Mouse (Mus musculus) brain, embryonic 18.5 days (tissue): Measurements from ENCODE around the gene Meis2.

Experiments used
- DNase-seq: peaks from one replicate; pipeline ENCODE4 v3.0.0-alpha.2; 2012; ENCODE audit warnings: low read depth, low spot score

Meis2 gene

DNA sequence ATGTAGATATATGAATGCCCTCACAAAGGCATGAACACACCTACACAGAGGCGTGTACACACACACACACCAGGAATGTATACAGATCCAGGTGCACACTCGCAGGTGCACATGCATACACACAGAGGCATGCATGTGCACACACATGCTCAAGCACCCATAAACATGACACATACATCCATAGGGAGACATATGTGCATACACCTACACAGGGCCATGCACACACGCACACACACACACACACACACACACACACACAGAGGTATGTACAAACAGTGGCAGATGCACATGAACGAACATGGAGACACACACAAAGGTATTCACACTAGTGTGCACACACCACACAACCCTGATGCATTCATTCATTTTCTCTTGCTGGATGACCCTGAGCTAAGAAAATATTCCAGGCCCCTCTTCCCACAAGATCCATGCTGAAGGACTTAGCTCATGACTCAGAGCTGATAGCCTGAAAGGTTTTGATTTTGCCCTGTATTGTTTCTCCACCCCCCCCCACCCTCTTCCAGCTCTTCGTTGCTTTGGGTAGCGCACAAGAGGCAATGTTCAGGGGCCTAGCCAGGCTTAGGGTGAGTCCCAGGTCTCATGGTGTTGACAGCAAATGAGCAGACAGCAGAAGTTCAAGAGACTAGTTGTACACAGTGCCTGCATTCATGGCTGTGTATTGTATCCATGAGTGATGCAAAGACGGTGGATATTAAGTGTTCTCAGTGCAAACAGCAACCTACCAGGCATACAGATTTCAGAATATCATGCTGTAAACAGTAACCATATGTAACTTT, 116.8 kb downstream of the Meis2 start:
- no peak for DNase-seq

GRCm38 (mm10) chr2:115947714-115948226, 117.9 kb downstream of the Meis2 start:
- no peak for DNase-seq

- DNase-seq: no peak
These were observed 122.6 kb downstream of the Meis2 start for GRCm38 (mm10) chr2:115943044-115943443.

DNA sequence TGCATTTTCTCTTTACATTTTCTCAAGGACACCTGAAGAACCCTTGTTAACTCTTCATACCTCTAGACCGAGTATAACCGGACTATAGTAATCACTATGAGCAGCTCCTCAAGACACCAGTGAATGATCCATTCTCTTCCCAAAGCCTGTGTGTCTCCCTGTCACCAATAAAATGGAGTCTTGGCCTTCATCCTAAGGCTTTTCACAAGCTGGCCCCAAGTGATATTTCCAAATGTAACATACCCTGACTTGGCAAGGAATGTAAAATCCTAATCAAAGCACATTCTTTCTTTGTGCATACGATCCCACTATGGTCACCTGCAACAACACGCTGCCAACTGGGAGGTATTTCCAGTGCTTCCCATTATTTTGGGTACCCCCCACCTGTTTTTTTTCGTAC, 125.8 kb downstream of the Meis2 start:
- DNase-seq: no peak

DNA sequence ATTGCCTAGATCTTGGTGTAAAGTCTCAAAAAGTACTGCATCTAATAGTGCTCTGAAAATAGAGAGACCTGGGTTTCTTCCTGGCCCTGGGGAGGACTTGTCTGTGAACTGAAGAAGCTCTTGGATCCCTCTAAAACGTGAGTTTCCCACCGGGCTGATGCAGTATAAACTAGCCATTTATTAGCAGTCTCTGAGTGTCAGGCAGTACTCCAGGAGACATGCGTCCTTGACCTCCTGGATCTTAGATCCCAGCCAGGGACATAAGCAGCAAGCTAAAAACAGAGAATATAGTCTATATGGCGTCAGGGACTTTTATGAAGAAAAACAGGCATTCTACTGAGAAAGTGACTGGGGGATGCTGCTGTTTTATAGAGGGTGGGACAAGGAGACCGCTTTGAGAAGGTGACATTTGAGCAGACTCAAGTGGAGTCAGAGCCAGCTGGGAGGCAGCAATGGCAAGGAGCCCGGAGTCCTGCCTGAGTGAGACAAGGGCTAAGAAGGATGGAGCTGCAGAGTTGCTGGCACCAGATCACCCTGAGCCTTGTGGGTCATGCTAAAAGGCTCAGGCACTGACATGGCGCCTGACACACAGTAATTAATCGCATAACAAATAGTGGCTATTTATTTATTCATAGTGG, 126.6 kb downstream of the Meis2 start:
- DNase-seq: no peak

DNA sequence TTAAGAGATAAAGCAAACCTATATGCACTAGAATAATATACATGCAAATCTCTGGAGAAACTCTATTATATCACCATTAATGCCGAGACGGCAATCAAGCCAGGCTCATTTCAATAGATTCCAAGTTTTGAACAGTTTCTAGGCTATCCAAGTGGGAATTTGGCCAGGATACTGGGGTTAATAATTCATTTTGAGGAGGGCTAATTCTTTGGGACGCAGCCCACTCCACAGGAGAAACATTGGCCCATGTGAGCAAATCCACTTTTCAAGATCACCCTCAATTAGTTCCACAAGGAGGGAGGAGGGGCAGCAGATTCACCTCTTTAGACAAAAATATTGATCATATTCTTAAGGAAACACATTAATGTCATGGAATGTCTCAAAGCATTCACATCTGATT, 127.3 kb downstream of the Meis2 start:
- DNase-seq: no peak

DNA sequence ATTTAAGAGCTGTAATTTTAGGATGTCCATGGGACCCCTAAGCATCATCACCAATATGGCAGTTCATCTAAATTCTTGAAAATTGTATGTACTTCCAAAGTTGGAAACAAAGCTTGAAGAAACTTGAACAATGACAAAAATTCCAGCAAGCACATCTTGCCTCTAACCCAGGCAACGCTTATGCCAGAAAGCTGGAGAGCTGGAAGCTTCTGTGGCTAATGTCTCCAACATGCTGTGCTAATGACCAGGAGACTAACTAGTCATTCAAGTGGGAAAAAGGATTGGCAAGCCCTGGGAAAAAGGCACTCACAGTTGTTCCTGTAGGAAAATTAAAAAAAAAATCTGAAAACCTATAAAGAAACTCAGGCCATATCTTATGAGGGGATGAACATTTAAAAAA, 127.7 kb downstream of the Meis2 start:
- DNase-seq: no peak

DNA sequence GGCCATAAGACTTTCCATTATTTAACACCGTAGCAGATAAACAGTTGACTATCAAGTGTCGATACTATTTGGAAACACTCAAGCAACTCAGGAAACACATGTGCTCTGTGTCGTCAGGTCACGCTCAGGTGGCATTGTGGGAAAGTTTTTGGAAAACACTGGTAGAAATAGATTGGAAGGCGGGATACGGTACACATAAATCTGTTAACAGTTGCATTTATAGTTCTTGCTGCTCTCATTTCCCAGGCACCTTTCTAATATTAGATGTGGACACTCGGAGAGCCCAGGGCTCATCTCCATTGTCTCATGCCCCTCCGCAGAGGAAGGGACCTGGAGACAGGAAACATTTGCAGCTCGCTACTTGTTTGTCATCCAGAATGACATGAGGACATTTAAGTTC, 128.9 kb downstream of the Meis2 start:
- no peak for DNase-seq

GRCm38 (mm10) chr2:115934299-115934698, 131.3 kb downstream of the Meis2 start:
- DNase-seq: no peak

GRCm38 (mm10) chr2:115933259-115933658, 132.4 kb downstream of the Meis2 start:
- no peak for DNase-seq

DNA sequence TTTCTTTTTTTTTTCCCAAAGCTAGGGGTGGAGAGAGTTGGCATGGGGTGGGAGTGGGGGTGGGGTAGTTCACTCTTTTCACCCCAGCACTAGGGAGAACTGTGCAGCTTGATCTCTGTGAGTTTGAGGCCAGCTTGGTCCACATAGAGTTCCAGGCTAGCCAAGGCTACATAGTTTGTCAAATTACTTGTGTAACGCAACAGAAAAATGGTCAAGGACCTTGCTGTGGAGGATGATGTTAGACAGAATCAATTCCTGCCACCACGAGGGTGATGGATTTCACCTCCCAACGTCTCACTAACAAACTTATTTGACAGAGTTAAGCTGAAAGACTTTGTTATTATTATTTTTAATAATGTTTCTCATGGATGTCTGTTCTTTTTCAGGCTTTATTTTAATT, 139.9 kb downstream of the Meis2 start:
- no peak for DNase-seq

- no peak for DNase-seq
These were observed 141.2 kb downstream of the Meis2 start for GRCm38 (mm10) chr2:115924472-115924871.

- DNase-seq: no peak
These were observed 142.4 kb downstream of the Meis2 start for GRCm38 (mm10) chr2:115923247-115923646.

- DNase-seq: no peak
These were observed 144.0 kb downstream of the Meis2 start for GRCm38 (mm10) chr2:115921687-115922086.

- no peak for DNase-seq
These were observed 145.2 kb downstream of the Meis2 start for GRCm38 (mm10) chr2:115920336-115920951.

DNA sequence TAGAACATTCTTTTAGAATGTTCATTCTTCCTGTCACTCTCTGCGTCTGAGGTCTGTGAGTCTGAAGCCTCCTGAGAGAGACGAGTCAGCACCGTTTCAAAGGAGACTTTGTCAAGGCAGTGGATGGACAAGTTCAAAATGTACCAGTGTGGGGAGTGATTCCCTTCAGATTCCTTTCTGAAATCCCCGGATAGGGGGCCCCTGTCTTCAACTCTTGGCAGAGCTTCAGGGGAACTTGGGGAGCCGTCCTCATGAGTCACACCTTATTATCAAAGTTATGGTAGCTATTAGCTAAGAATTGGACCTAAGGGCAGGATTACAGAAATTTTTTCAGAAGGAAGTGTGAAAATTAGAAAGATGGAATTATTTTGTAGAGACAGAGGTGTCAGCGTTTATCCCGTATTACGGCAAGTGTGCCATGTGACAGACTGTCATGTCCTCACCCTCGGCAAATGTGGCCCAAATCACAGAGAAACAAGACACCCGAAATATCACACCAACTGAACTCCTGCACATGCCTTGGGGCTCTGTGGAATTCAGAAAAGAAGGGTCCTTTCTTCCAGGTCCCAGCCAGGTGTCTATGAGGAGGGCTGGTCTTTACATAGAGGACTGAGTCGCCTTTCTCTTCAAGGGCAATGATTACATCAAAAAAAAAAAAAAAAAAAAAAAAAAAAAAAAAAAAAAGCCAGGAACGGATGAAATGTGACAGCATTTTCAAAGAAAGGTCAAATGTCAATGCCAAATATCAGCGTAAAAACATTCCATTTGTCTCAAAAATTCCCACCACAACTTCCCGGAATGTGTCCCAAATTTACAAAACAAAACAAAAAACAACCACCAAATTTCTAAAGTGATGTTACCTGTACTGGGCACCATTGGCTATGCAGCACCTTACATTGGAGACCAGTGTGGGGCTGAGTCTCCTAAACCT, 146.2 kb downstream of the Meis2 start:
- DNase-seq: no peak

GRCm38 (mm10) chr2:115918561-115918960, 147.1 kb downstream of the Meis2 start:
- no peak for DNase-seq

GRCm38 (mm10) chr2:115914539-115914938, 151.1 kb downstream of the Meis2 start:
- DNase-seq: no peak

DNA sequence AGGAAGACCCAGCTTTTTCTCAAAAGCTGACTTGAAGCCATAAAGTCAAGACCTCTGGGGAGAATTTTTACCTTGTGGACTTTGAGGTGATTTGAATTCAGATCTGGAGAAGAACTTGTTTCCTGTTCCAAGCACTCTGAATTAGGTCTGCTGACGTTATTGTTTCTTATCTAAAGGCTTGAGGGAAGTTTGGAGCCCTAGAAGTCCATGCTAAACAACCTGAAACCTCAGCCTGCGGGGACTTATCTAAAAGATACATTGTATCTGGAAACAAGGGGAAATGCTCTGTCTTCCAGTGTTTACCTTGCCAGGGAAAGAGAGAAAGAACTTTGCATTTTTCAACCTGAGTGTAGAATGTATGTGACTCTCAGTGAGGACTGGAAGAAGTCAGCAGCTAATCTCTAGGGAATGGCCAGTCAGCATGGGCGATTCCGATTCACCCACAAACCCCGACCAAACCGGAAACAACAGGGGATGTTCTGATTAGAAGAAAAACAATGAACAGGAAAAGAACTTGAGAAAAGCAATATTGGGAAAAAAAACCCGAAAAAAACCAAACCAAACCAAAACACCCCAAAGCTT, 152.6 kb downstream of the Meis2 start:
- DNase-seq: no peak

DNA sequence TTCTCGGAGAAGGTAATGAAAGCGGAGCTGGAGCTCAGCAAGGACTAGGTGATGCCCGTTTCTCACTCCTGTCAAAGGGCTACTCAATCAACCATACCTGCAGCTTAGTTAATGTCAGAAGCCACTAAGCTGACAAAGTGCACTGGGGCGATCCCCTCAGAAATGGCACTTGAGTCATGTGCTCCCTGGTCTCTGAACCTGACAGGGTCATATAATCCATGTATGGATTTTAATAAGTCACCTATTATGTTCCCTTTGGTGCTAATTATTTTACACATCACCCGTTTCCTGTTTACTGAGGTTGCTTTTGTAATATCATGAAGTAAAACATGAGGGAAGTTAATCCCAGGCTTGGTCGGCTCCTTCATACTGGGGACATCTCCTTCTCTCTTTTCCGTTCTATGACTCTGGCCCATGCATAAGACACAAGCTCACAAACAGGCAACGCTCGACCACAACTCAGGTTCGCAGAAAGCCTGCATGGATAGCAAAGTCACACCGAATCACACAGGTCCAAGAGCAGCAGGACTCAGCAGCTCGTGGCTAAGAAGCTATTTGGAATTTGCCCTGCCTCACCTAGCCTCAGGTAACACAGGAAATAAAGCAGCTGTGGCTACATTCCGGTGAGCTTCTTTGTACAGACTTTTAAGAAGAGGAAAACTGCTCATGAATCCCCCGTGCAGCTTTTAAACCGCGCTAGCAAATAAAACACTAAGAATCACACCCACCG, 153.6 kb downstream of the Meis2 start:
- no peak for DNase-seq

- DNase-seq: no peak
These were observed 155.4 kb downstream of the Meis2 start for GRCm38 (mm10) chr2:115910217-115910616.
